Mouse (Mus musculus) kidney, adult 8-10 months (tissue): Measurements from ENCODE around the gene Sphk1.

Experiments
- DNase-seq, 2 experiments: peaks; one replicate each; pipeline ENCODE4 v3.0.0; 2022

Gene Sphk1

GRCm38 (mm10) chr11:116511301-116511868, 19.3 kb upstream of the Sphk1 start:
- no peak for DNase-seq

- no peak for DNase-seq
Measured at GRCm38 (mm10) chr11:116512154-116512553, 18.6 kb upstream of the Sphk1 start.

- no peak for DNase-seq
Measured at GRCm38 (mm10) chr11:116512987-116513386, 17.7 kb upstream of the Sphk1 start.

DNA sequence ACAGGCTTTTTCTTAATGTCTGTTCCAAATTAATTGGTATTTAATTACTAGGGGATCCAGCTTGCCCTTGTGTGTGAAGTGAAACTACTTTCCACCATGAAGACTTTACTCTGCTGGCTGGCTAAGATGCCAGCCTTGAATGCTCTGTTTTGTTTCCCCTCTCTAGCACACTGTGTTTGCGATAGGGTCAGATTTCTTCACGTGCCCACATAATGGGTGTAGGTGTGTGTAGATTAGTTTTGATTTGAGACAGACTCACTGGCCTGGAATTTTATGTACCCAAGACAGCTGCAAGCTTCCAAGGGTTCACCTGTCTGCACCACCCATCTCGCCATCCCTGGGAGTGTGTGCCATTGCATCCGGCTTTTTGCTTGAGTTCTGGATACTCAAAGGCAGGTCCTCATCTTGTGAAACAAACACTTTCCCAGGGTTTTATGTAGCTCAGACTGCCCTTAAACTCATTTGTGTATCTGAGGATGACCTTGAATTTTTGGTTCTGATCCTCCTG, 17.1 kb upstream of the Sphk1 start:
- DNase-seq: no peak

- no peak for DNase-seq
Measured at GRCm38 (mm10) chr11:116515330-116516020, 15.2 kb upstream of the Sphk1 start.

DNA sequence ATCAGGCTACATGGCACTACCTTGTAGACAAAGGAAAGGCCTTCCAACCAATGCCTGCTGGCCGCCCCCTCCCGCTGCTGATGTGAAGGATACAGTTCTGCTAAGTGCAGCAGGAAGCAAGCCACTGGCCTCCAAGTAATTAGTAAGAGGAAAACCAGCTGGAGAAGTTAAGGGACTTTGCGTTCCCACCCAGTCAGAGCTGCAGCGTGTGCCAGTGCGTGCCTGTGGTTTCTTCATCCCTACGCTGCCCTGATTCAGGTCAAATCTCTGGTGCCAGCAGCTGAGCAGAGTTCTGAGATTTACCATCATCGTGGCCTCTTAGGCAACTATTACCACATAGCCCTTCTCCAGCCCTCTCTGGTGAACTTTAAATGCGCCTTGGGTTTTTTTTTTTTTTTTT, 12.2 kb upstream of the Sphk1 start:
- peak in 1 of 2 experiments; percentile 32 for DNase-seq

- DNase-seq: no peak
Measured at GRCm38 (mm10) chr11:116521143-116521542, 9.6 kb upstream of the Sphk1 start.

DNA sequence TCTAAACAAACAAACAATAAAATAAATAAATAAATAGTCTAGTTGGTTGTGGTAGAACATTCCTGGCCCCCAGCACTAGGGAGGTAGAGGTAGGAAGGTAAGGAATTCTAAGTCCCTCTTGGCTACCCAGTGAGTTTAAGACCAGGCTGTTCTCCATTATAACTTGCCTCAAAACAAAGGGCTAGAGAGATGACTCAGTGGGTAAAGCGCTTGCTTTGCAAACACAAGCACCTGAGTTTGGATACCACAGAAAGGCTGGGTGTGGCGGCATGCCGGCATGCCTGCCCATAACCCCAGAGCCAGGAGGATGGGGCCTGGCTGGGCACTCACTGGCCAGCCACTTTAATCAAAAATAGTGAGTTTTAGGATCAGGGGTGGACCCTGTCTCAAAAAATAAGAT, 8.7 kb upstream of the Sphk1 start:
- no peak for DNase-seq

GRCm38 (mm10) chr11:116522886-116523698, 7.6 kb upstream of the Sphk1 start:
- DNase-seq: peak in 1 of 2 experiments; percentile 43

DNA sequence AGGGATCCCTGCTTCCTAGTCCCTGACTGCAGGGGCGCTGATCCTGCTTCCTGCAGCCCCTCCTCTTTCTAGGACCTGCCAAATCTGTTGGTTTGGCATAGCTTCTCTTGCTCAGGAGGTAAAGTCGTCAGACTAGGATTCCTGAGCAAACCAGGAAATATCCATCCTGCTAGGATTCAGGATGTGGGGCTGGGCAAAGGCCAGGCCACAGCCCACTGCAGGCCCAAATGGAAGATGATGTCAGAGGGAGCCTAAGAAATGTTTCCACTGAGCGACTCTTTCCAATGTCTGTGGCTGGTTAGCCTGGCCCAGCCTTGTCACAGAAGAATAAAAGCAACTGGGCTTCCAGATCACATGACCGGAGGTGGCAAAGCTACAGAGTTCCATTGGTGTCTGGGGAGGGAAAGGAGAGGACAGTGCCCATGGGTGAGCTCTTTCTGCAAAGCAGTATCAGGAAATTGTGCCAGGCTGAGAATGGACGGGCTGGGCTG, 7.0 kb upstream of the Sphk1 start:
- peak in 1 of 2 experiments; percentile 37 for DNase-seq

DNA sequence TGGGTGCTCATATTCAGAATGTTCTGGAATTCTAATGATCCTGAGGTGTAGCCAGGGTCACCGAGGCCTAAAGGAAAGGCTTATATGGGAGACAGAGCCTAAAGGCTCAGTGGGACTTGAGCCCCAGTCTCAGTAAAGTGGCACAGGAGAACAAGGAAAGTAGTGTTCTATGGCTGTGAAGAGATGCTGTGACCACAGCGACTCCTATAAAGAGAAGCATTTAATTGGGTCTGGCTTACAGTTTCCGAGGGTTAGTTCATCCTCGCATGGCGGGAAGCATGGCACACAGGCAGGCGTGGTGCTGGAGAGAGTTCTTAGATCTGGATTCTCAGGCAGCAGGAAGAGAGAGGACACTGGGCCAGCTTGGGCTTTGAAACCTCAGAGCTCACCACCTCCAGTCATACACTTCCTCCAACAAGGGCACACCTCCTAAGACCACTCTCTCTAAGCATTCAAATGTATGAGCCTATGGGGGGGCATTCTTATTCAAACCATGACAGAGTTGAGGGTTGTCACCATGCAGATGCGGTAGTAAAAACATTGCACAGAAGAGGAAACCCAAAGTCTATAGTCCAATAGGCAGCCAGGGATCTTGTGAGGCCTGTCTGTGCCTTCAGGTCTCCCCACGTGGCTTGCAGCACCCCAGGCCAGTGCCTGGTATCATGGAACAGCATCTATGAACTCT, 1.9 kb upstream of the Sphk1 start:
- no peak for DNase-seq

DNA sequence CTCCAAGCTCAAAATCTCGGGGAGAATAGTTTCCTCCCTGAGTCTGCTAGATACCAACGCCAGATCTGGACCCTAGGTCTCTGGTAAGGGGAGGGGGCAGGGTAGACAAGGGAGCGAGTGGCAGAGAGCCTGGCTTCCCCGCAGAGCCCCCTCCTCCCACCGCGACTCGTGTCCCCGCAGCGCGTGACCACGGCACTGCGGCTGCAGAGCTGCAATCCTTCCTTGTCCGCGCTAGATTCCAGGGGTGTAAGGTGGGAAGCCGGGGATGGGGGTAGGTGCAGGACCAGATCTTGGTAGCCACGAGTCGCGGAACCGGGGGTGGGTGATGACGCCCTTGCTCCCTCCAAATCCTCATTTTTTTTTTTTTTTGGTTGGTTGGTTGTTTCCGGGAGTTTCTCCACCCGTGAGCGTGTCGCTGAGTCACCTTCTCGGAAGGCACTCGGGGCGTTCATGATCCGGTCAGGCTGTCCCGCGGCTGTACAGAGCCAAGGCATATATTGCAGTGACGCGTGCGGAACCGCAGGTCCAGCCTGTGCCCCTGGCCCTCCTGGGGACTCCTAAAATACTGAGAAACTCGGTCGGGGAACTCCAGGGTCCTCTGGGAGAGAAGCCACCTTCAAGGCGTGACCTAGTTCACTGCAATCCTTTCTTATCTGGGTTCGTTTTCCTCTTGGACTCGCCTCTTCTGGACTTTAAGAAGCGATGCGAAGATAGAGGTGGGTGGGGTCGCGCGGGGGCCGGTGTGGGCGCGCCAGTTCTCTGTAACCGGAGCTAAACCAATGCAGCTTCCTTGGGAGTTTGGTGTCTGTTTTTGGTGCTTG, 856 bp downstream of the Sphk1 start:
- DNase-seq: no peak

GRCm38 (mm10) chr11:116532262-116532809, 1.6 kb downstream of the Sphk1 start:
- DNase-seq: no peak

DNA sequence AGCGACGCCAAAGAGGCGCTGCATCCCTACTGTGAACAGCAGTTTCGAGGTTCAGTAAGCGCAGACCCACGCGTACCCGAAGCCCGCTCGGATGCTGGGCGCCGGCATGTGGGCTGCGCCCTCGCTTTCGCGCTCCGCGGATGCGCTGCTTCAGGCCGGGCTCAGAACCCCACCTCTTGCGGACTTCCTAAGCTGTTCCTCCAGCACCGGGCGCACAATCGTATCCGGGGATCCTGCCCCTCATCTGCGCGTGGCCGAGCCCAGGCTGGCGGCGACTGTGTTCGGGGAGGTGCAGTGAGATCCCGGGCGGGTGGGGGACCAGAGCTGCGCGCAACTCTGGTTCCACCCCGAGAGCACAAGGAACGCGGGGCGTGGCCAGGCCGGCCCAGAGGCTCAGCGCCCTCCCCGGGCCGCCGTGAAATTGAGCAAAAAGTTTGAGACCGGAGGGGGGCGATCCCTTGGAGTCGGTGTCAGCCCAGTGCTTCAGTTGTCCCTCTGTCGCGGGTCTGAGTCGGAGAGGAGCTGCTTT, 2.1 kb downstream of the Sphk1 start:
- DNase-seq: peak; percentile 46 to 54

DNA sequence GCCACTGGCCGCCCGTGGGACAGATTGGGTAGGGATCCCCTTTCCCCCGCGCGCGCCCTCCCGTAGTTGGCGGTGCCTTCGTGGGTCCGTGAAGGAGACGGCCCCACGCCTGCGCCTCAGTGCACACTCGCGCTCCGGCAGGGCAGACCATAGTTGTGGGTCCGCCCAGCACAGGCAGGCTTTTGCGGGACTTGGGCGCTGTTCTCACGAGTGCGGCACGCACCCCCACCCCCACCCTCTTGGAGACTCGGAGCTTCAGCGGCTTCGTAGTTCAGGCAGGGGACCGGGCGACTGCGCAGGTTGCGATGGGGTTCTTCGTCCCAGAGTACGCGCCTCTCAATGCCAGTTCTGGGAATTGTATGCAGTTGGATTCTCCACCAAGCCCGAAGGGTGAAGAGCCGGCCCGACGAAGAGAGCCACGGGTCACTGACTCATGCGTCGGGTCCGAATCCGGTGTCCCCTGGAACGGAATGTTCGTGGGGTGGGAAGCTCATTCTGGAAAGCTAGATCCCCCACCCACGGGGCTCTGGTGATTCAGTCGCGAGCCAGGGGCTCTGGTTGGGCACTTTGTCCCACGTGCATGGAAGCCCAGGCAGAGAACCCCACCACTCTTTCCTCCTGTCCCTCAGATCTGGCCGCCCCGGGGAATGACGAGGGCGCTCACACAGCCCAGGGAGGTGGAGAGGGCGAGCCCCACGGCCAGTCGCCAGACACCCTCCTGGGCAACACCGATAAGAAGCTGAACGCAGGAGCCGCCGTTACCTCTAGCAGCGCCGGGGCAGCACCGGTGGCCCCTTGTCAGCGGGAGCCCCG, 2.8 kb downstream of the Sphk1 start:
- DNase-seq: peak in 1 of 2 experiments; percentile 20

DNA sequence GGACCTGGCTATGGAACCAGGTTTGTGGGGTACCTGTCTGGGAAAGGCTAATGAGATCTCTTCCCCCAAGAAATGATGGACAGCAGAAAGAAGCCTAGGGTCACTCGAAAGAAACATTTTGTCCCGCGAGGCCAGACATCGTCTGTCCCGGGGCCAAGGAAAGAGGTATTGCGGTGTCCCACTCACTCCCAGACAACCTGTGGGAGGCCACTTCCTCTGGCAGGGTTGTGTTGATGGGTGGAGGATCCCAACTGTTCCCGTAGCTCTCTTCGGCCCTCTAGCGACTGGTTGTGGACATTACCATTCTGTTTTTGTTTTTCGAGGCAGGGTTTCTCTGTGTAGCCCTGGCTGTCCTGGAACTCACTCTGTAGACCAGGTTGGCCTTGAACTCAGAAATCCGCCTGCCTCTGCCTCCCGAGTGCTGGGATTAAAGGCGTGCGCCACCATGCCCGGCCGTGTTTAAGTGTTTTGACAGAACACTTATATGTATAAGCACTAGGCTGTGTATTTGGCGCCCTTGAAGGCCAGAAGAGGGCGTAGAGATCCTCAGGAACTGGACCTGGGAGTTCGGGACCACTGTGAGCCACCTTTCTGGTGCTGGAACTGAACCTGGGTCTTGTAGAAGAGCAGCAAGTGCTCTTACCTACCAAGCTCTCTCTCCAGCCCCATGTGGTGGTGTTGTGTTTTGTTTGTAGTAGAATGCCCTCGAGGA, 3.6 kb downstream of the Sphk1 start:
- DNase-seq: peak; percentile 64 to 77

- DNase-seq: no peak
Measured at GRCm38 (mm10) chr11:116536685-116537084, 6.0 kb downstream of the Sphk1 start.

DNA sequence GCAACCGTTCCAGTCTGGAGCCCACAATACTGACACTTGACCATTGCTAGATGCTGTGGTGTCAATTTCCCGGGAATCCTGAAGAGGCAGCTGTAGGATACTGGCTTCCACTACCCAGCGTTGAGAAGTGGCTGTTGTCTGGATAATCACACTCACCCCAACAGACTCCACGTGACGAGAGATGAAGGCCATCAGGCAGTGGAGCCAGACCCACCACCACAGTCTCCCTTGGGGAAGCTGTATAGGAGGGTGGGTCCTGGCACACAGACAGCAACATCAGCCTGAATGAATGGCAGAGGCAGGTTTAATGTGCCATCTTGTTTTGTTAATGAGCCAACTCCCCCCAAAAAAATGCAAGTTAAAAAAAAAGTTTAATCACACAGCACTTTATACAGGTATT, 6.7 kb downstream of the Sphk1 start:
- no peak for DNase-seq

DNA sequence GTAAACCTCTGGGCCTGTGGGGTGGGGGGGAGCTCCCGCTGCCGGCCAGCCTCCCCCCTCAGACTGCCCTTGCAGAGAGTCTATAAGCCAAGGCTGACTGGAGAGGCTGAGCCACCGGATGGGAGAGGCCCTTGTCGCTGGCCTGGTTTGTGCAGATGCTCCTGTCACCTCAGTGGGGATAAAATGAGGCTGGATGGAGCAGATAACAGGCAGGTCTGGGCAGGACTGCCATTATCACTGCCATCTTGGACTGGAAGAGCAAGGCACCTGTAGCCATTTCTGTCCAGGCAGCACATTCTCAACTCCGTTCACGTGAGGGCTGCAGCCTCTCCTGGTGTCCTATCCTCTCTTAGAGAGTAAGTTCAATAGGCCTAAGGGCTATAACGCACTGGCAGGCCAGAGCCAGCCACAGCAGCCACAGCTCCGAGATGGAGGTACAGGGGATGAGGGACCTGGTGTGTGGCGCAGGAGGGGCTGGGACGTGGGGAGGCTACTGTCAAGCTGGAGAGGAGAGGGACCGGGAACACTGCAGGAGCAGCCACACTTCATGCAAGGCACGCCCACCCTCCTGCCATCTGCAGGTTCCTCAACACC, 7.5 kb downstream of the Sphk1 start:
- DNase-seq: no peak
